Mouse (Mus musculus): Measurements from ENCODE around the gene Slc25a25. TPM values are rescaled to one million over a fixed set of nuclear protein-coding genes. Genes with fewer than 3 reads are reported as not detected.
A peak's percentile ranks its signal among the peaks of the same experiment; 100 is the strongest.

Slc25a25 gene
- total RNA-seq, 2 experiments from 2014 or later = 18.1 to 47.8 TPM

DNA sequence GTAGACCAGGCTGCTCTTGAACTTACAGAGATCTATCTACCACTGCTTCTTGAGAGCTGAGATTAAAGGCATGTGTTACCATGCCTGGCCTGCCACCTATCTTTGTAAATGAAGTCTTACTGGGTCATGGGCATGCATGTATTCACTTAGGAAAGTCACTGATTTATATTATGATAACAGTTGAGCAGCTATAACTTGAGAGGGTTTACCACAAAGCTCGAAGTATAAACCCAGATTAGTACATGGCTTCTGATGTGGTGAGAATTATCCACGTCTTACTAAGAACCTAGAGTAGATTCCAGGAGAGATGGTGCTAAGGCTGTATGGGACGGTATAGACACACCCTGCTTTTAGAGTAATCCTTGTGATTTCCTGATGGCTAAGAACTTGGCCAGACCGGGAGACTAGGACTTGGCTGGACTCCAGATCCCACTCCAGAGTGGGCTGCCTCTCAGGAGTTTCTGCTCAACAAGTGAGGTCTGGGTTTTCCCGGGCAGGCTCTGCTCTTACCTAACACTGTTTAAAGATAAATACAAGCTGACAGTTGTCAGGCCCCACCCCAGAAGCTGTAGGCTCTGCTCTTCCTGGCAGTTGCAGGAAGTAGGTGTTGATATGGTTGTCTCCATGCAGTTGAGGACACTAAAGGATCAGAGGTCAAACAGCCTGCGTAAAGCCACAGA, 13.1 kb upstream of the Slc25a25 start:
- intact Hi-C loops (cut with DNase I; ENCODE audit: low total_unique reads) = no loop called here
- DNase-seq = no peak

DNA sequence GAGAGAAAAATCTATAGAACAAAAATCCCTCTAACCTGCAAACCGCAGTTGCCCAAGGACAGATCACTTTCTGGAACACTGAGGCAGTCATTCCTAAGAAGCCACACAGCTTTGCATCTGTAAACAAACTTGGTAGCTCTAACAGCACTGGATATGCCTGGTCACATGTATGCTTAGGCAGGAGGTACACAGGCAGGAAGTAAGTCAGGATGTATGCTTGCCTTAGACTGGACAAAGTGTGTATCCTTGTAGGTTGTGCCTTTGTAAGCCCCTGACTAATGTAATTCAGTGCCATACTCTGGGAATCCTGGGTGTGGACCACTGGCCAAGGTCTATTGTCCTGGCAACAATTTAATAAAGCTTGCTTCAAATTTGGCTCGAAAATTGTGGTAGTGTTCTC, 12.5 kb upstream of the Slc25a25 start:
- intact Hi-C loops (cut with DNase I; ENCODE audit: low total_unique reads) = no loop called here
- DNase-seq = no peak

DNA sequence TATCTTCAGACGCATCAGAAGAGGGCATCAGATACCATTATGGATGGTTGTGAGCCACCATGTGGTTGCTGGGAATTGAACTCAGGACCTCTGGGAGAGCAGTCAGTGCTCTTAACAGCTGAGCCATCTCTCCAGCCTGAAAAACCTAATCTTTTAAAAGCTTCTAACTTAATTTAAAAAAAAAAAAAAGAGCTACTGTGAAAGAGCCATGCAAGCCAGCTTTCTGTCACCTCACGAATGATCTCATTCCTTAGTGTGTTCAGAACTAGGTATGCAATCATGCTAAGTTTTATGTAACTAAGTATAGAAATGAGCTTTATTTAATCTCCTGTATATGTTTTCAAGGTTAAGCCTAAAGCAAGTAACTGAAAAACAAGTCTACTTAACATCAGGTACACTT, 8.4 kb upstream of the Slc25a25 start:
- intact Hi-C loops (cut with DNase I; ENCODE audit: low total_unique reads) = no loop called here
- DNase-seq = no peak

DNA sequence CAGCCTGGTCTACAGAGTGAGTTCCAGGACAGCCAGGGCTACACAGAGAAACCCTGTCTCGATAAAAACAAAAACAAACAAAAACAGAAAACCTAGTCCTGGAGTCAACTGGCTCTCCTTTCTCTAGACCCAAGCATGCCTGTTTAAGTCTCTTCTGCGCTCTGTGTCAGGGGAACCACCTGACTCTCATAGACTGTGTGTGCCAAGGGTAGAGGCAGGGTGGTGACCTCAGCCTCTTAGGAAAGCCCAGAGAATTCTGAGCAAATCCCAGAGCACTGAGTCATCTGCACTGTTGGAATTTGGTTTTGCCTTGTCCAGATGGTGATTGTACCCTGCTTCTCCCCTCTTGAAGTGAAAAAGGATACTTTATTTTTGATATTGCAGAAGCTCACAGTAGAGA, 7.1 kb upstream of the Slc25a25 start:
- intact Hi-C loops (cut with DNase I; ENCODE audit: low total_unique reads) = no loop called here
- peak; percentile 27 for DNase-seq

DNA sequence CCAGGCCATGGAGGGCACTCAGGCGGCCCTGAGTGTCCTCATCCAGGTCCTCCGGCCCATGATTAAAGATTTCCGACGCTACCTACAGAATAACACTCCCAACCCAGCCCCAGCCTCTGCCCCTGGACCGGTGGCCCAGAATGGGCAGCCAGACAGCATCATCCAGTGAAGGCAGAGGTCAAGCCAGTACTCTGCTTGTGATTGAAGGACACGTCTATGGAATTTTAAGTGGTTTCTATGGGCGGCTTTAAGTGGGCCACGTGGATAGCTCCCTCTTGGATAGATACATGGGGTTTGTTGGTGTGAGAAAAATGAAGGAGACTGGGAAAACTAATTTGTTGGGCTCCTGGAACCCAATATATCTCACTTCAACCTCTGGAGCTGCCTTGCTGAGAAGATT, 3.9 kb upstream of the Slc25a25 start:
- intact Hi-C loops (cut with DNase I; ENCODE audit: low total_unique reads) = no loop called here
- no peak for DNase-seq

DNA sequence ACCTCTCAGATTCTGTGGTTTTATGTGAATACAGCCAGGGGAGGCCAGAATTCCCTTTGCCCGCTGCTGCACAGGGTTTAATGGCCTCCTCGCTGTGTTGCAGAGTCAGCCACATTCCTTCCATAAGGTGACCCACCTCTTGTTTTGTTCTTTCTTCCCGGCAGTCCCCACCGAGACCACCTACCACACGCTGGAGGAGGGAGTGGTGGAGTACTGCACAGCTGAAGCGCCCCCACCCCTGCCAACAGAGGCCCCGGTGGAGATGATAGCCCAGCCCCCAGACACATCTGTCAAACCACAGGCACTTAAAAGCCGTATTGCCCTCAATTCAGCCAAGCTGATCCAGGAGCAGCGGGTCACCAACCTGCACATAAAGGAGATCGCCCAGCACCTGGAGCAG, 3.4 kb upstream of the Slc25a25 start:
- intact Hi-C loops (cut with DNase I; ENCODE audit: low total_unique reads) = no loop called here
- DNase-seq = no peak

DNA sequence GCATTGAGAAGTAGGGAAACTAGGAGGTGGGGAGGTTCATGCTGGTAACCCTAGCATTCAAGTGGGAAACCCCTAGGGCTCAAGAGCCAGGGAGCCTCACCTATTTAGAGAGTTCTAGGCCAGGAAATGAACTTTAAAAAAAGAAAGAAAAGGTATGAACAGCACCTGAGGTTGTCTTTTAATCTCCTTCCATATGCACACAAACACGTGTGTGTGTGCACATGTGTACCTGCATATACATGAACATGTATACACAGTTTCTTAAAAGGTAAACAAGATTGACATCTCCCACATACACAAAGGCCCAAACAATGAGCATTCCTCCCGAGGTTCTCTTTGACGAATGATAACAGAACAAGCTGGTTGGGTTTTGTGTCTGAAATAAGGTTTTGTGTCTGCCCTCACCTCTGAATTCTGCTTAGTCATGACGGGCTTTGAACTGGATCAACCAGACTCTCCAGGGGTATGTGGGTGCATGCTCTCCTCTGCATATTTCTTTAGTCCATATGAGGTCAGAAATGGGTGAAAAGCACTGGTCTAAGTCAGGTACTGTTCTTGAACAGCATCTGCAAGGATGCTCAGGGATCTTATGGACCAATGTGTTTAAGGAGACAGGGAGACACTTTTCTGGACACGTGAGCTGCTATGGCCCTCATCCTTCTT, 2.5 kb upstream of the Slc25a25 start:
- intact Hi-C loops (cut with DNase I; ENCODE audit: low total_unique reads) = no loop called here

DNA sequence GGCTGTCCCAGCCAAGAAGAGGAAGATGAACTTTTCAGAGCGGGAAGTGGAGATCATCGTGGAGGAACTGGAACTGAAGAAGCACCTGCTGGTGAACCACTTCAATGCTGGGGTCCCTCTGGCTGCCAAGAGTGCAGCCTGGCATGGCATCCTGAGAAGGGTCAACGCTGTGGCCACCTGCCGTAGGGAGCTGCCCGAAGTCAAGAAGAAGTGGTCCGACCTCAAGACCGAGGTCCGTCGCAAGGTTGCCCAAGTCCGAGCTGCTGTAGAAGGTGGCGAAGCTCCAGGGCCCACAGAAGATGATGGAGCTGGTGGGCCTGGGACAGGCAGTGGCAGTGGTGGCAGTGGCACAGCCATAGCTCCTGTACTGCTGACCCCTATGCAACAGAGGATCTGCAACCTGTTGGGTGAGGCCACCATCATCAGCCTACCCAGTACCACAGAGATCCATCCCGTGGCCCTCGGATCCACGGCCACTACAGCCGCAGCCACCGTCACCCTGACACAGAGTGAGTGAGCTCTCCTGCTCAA, 1.3 kb upstream of the Slc25a25 start:
- DNase-seq = no peak

More for the DNA sequence above, 2.5 kb upstream of the Slc25a25 start:
- DNase-seq = no peak

DNA sequence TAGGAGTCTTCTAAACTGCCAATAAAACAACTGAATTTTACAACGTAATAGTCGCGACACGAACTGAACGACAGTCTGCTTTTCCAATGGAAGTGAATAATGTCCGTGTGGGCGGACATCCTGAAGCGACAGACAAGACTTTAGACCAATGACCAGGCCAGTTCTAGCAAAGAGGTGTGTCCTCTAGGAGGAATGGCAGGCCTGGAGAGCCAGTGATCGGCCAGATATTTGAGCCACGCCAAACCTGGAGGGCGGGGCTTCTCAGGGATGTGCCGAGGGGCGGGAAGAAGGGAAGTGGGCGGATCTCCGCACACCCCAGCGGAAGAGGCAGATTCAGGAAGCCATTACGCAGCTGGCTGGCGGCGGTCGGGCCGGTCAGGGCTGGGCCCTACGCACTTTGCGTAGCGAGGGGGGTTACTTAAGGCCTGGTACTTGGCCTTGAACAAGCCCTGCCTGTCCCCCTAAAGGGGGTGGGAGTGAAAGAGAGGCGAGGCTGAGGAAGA, 676 bp upstream of the Slc25a25 start:
- DNase-seq = peak; percentile 97
- intact Hi-C loops (cut with DNase I; ENCODE audit: low total_unique reads) = no loop called here

More for the DNA sequence above, 1.3 kb upstream of the Slc25a25 start:
- intact Hi-C loops (cut with DNase I; ENCODE audit: low total_unique reads) = no loop called here

DNA sequence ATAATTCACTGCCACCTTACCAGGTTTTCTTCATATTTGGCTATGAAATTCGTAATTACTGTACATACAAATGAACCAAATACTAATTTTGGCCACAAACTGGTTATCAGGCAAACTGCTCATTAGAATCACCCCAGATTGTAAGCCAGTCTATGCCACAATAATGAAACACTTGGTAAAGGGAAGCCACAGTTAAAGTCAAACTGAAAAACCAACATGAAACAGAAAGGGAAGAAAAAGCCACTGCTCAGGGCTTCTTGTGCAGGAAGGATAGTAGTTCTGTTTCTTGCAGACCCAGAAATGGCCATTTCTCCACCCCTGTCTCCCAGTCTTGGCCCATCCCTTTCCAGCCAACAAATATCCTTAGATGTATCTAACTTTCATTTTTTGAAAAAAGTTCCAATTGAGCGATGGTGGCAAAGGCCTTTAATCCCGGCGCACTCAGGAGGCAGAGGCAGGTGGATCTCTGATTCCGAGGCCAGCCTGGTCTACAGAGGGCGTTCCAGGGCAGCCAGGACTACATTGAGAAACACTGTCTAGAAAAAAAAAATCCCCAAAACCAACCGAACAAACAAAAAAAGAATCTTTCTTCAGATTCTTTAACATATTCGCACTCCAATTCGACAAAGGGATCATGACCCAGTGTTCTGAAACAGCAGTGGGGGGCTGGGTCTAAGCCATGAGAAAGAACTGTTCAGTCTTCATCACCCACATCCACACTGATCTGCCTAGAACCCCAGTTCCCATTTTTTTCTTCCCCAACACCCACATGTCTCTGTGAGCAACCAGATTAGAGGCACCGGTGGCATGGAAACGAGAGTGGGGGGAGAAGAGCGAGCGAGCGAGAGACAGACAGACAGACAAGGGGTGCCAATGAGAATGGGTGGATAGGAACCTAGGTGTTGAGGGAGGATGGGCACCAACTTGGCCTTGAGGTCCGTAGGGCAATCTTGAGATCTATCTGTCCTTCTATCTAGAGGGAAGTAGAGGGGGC, 1.2 kb downstream of the Slc25a25 start, which contains the start of gene Naif1:
Naif1 (plus strand) TSS at position 697 of the 994 bp plus-strand sequence.
- intact Hi-C loops (cut with DNase I; ENCODE audit: low total_unique reads) = no loop called here
- DNase-seq = no peak

DNA sequence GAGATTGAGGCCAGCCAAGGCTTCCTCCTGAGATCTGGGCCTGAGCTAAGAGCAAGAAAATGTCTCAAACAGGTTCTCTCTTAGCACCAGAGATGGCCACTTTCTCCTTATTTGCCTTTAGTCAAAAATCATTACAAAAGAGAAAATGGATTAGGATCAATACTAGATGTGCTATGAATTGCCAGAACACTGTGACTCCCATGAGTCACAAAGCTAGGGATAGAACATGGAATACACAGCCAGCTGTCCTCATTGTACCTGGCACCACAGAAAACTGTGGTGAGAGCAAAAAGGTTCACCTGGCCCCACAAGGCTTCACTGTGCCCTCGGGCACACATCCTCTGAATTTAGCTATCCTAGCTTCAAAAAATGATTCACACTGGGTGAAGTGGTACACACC, 2.8 kb downstream of the Slc25a25 start:
- intact Hi-C loops (cut with DNase I; ENCODE audit: low total_unique reads) = no loop called here
- no peak for DNase-seq

DNA sequence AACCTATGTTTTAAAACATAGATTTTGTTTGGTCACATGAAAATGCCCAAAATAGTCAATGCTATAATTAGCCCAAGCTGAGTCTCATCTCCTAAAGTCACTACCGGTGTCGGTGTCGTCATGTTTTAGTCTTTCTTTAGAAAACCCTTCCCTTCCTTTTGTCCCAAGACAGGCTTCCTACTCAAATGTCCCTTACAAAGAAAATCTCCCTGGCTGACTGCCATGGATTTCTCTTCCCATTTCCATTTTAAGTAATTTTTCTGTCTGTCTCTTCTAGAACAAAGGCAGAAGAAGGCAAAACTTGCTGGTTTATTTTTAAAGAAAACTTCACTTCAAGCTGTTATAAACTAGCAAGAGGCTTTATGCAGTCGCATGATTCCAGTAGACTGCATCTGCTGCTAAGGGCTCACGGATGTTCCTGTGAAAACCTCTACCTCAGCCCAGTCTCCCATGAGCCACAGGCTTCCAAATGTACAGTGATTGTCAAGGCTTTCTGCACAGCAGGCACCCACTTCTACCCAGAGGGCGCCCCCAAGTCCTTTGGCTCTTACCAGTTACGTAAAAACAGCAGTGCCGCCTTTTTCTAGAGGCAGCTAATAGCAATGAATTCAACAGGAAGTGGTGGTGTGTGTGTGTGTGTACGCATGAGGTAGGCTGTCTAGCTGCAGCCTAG, 3.8 kb downstream of the Slc25a25 start:
- DNase-seq = no peak
- intact Hi-C loops (cut with DNase I; ENCODE audit: low total_unique reads) = no loop called here

DNA sequence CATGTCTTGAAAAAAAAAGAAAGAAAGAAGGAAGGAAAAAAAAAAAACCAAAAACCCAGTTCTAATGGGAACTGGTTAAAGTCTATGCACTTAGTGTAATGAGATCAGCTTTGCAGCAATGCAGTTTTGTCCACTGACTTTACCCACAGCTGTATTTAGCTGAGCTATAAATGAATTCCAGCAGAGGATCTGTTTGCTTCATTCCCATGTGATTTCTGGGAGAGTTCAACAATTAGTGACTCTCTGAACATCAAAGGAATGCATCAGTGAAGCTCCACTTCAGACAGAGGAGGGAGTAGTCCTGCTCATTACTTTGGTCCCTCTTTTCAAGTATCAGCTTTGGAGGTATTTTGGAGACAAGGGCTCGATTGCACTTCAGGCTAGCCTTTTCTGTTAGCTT, 5.7 kb downstream of the Slc25a25 start:
- no peak for DNase-seq
- intact Hi-C loops (cut with DNase I; ENCODE audit: low total_unique reads) = no loop called here

DNA sequence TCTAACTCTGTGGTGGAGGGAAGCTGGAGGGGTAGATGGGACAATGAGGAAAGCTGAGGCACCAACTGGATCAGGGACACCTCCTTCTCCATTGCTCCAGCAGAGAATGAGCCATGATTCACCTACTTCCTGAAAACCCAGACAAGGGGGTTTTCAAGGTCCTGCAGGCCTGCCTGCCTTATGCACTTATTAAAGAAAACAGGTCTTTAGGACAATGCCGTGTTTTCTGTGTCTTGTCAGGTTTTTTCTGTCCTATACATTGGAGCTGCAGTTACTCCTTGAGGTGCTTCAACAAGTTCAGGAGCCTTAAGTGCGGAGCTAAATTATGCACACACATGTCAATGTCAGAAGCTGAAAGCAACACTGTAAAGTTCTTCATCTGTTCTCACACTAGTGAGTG, 9.7 kb downstream of the Slc25a25 start:
- intact Hi-C loops (cut with DNase I; ENCODE audit: low total_unique reads) = no loop called here
- no peak for DNase-seq

DNA sequence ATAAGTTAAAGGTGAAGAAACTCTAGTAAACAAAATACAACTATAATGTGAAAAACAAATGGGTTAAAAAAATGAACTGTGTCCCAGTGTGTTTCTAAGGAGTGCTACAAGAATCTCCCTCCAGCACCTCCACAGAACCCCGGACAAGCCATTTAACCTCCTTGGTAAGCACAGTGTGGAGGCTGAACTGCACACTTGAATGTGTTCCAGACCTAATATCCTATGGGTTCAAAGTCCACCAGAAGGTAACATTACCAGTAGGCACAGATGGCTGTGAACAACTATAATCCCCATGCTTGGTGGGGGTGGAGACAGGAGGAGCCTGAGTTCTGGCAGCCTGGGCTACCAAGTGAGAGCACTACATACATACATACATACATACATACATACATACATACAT, 10.6 kb downstream of the Slc25a25 start:
- intact Hi-C loops (cut with DNase I; ENCODE audit: low total_unique reads) = no loop called here
- DNase-seq = no peak

DNA sequence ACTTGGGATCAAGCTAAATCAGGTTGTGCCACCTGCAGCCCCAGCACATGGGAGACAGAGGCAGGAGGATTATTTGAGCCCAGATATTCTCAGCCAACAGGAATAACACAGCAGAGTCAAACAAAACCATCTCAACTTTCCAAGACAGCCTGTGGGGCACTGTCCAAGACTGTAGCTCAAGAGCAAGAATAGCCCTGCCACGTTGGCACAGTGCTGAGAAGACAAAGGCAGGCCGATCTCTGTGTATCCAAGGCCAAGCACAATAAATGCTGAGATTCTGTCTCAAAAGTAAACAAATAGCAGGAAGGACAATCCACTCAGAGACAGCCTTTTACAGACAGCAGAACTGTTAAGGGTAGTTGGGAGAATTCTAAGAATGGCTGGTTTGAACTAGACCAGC, 11.1 kb downstream of the Slc25a25 start:
- no peak for DNase-seq
- intact Hi-C loops (cut with DNase I; ENCODE audit: low total_unique reads) = no loop called here

DNA sequence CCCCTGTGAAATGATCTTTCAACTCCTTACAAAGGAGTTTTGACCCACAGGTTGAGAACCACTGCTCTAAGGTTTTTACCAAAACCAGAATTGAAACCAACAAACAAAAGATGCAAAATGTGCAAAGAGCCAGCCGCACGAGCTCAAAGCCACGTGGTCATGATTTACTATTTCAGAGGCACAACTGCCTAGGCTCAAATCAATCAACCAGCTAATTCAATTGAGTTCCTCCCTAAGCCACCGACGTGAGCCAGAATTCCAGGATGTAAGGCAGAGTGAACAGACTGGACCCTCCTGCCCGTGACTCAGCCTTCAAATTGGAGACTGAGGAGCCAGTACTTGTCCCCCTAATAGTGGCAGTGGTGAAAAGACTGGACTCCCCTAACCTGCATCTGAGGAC, 12.1 kb downstream of the Slc25a25 start:
- intact Hi-C loops (cut with DNase I; ENCODE audit: low total_unique reads) = no loop called here
- no peak for DNase-seq

DNA sequence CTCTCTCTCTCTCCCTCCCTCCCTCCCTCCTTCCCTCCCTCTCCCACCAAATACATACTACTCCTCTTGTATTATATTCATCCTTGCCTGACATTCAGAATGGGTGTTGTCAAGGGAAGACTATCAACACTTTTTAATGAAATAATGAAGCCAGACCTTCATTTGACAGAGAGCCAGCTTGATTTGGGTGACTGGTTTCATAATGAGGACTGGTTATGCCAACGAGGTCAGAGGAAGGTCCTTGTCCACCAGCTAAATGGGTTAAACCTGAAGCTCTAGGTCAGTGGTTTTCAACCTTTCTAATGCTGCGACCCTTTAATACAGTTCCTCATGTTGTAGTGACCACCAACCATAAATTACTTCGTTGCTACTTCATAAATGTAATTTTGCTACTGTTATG, 12.5 kb downstream of the Slc25a25 start:
- DNase-seq = no peak
- intact Hi-C loops (cut with DNase I; ENCODE audit: low total_unique reads) = no loop called here

DNA sequence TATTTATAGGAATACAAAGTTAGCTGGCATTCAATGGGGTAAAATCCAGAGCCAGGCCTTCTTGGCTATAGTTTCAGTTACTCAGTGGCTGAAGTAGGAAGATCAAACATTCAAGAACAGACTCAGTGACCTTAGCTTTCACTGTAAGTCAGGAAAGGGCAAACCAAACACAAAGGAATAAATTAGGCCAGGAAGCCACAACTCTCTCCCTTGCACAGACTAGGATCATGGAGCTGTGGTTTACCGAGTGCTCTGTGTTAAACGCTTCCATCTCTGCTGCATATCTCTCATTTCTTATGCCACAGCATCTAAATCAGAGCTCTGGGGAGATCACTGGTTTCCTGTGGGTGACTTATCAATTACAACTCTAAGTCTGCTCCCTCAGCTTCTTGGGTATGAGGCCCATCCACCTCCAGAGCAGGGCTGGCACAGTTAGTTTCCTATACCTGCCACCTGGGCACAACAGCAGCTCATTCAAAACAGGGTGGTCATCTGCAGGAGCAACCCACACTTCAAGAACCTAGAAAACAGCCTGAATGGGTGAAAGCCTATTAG, 13.6 kb downstream of the Slc25a25 start:
- no peak for DNase-seq
- intact Hi-C loops (cut with DNase I; ENCODE audit: low total_unique reads) = no loop called here
